Comparison of ENCODE assay signal across 24 mouse cellular contexts in the genomic region with DNA sequence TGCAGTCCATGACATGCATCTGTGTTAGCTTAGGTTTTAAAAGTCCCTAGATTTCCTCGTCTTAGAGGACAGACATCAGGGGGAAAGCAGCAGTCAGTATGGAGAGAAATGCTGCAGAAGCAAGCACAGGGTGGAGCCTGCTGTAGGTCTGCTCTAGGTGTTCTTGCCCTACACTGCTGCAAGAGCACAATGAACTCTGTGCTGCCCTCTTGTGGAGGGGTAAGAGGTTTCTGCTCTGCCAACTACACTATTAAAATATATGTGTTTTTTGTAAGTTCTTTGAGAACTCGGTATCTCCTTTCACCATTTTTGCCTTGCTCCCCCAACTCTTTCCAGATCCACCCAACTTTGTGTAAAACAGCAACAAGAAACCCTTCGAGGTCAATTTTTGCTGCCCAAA. TPM values are rescaled to one million over a fixed set of nuclear protein-coding genes. Genes with fewer than 3 reads are reported as not detected.
DNase-seq lines count a peak whose midpoint lies in the region; TF ChIP-seq lines count a peak whose summit lies in the region.
"Had no signal": no experiment of that assay in that cellular context is flagged by ENCODE, and none has a peak within 500 bp of the region (broad histone marks: within the 10 kb centered on the region; RNA-seq: fewer than 3 reads in every experiment).

No protein-coding gene starts in this region.

- H3K27ac ChIP-seq in layer of hippocampus, adult 2 months = no peak overlapping the region
- H3K27ac ChIP-seq: embryonic facial prominence, embryonic 13.5 days; forebrain, embryonic 12.5 days; hindbrain, postnatal 0 days; limb, embryonic 13.5 days; midbrain, embryonic 10.5 days had no signal

- peak; percentile 56 for TF ChIP-seq CTCF in layer of hippocampus, adult 2 months (conservative IDR thresholded peaks at IDR 0.05)

- DNase-seq in layer of hippocampus, adult 2 months (ENCODE audit: low spot score in 2 of 2) = no peak
- no peak for DNase-seq in layer of hippocampus, adult 9-11 months
- DNase-seq in 416B (ENCODE audit: low read depth) (peak; percentile 8), A20 (ENCODE audit: low read depth, low spot score) (peak; percentile 29)
- DNase-seq in c-Kit-positive CD71-positive TER-119-positive erythroid progenitor cells, embryonic 14.5 days (ENCODE audit: low spot score) = peak; percentile 11
- no peak for DNase-seq in adrenal gland, adult 2 months
- no peak for DNase-seq in cerebellum, postnatal 36 days
- no peak for DNase-seq in retina, postnatal 1 day
- DNase-seq: adrenal gland, postnatal 25 days; cerebellum, adult 11 months; cerebellum, postnatal 14 days; embryo, embryonic 11 days; kidney, postnatal 10 days; layer of hippocampus, postnatal 36 days; lung, adult 18-20 months; lung, postnatal 10 days; right cerebral cortex, adult 18-20 months had no signal

- no peak overlapping the region for H3K4me3 ChIP-seq in layer of hippocampus, adult 2 months
- H3K4me3 ChIP-seq: embryonic facial prominence, embryonic 13.5 days; erythroblast, embryonic 14.5 days; forebrain, embryonic 12.5 days; limb, embryonic 13.5 days; midbrain, embryonic 10.5 days; myocyte had no signal

RNA-seq across cellular contexts. Expression of a gene that starts 25.8 kb away (rescaled TPM):
- total RNA-seq in layer of hippocampus, adult 2 months (2021) = 10 to 100 TPM; 80.2 to 82.3 TPM
- 10 to 100 TPM; 74.7 to 90.0 TPM for total RNA-seq in adrenal gland, adult 2 months (2021)
- 41.3 and 49.5 TPM in 2 replicates for polyA plus RNA-seq in adrenal gland, adult 2 months (2012; rRNA removed)

Comparison
In these comparisons a context has a peak if more than half of its experiments do, and no peak if none do; other contexts are left out.
1. DNase-seq: peak in 416B (single experiment), A20 (single experiment) and c-Kit-positive CD71-positive TER-119-positive erythroid progenitor cells, embryonic 14.5 days (single experiment); none in layer of hippocampus, adult 2 months (0 of 2), layer of hippocampus, adult 9-11 months (single experiment), adrenal gland, adult 2 months (single experiment), cerebellum, postnatal 36 days (0 of 2) and retina, postnatal 1 day (single experiment).